7 mouse cellular contexts compared by ENCODE assay signal in genomic region chr6:34156057-34156456, GRCm38 (mm10). TPM values are rescaled to one million over a fixed set of nuclear protein-coding genes. Genes with fewer than 3 reads are reported as not detected.
DNase-seq lines count a peak whose midpoint lies in the region; ATAC-seq lines count a peak whose summit lies in the region.

No protein-coding gene starts in this region.

- no peak overlapping the region for H3K4me3 ChIP-seq in embryonic facial prominence, embryonic 14.5 days (ENCODE audit: low read depth, low read length)
- no peak overlapping the region for H3K4me3 ChIP-seq in liver, embryonic 15.5 days (replicated peaks)

- peaks cover 32% of the 10 kb centered on the region for H3K4me1 ChIP-seq in embryonic facial prominence, embryonic 14.5 days (ENCODE audit: control insufficient read depth, insufficient read depth, low read length)
- H3K4me1 ChIP-seq in liver, embryonic 15.5 days (replicated peaks): peaks cover 66% of the 10 kb centered on the region

- no peaks in the 10 kb centered on the region for H3K27me3 ChIP-seq in embryonic facial prominence, embryonic 14.5 days (replicated peaks; ENCODE audit: control insufficient read depth, insufficient read depth, low read length)
- H3K27me3 ChIP-seq in liver, embryonic 15.5 days: no peaks in the 10 kb centered on the region

- no peak overlapping the region for H3K9ac ChIP-seq in embryonic facial prominence, embryonic 14.5 days (ENCODE audit: low read depth, low read length)
- peak overlapping the region; percentile 22; the same call in 1 of the 2 replicates for H3K9ac ChIP-seq in liver, embryonic 15.5 days

- WGBS in embryonic facial prominence, embryonic 14.5 days: 51% methylated on average over 5 of the region's 5 CpGs
- 11% methylated on average over 5 of the region's 5 CpGs for WGBS in liver, embryonic 15.5 days (ENCODE audit: insufficient replicate concordance)

- H3K36me3 ChIP-seq in embryonic facial prominence, embryonic 14.5 days (ENCODE audit: control insufficient read depth, insufficient read depth, low read length): peaks cover 47% of the 10 kb centered on the region
- peaks cover 45% of the 10 kb centered on the region for H3K36me3 ChIP-seq in liver, embryonic 15.5 days (replicated peaks)

- H3K4me2 ChIP-seq in embryonic facial prominence, embryonic 14.5 days (ENCODE audit: low read depth, low read length): no peak overlapping the region
- H3K4me2 ChIP-seq in liver, embryonic 15.5 days: peak overlapping the region; percentile 61

- H3K27ac ChIP-seq in embryonic facial prominence, embryonic 14.5 days (replicated peaks; ENCODE audit: low read depth, low read length): peak overlapping the region; percentile 36
- peak overlapping the region; percentile 88 for H3K27ac ChIP-seq in liver, embryonic 15.5 days (replicated peaks)

- DNase-seq in testis, postnatal 14 days (ENCODE audit: low spot score): peak; percentile 53
- no peak for DNase-seq in testis, postnatal 10 days (ENCODE audit: low spot score)
- DNase-seq in embryonic facial prominence, embryonic 14.5 days (ENCODE audit: low spot score): peak; percentile 50
- peak; percentile 64 for DNase-seq in thymus, postnatal 4 days
- DNase-seq in gastrocnemius, adult 18-20 months (ENCODE audit: low spot score): no peak
- DNase-seq in gastrocnemius, postnatal 10 days: no peak

- no peak; the same call in 1 of the 2 replicates for ATAC-seq in embryonic facial prominence, embryonic 14.5 days (ENCODE audit: low read depth)
- ATAC-seq in liver, embryonic 15.5 days (ENCODE audit: insufficient read depth): no peak

- no peaks in the 10 kb centered on the region for H3K9me3 ChIP-seq in embryonic facial prominence, embryonic 14.5 days (ENCODE audit: control insufficient read depth, low read length)
- no peaks in the 10 kb centered on the region for H3K9me3 ChIP-seq in liver, embryonic 15.5 days (replicated peaks)

RNA-seq across cellular contexts. Expression of gene Slc35b4, which starts 20.9 kb away (rescaled TPM):
- polyA plus RNA-seq in embryonic facial prominence, embryonic 14.5 days (2014; fragmentation: Nextera tagmentation; extraction: Ambion mirVana): 54.1 and 56.6 TPM in 2 replicates
- polyA plus RNA-seq in liver, embryonic 15.5 days (2015; fragmentation: Nextera tagmentation; extraction: Ambion mirVana): 19.5 and 21.4 TPM in 2 replicates
- 1 to 10 TPM; 7.9 to 8.0 TPM for total RNA-seq in gastrocnemius, adult 18-20 months (2021)
- total RNA-seq in gastrocnemius, postnatal 10 days (2021): 10 to 100 TPM in 1 of 2 experiments, 1 to 10 TPM in 1; 9.7 to 12.0 TPM

Comparison
In these comparisons a context has a peak if more than half of its experiments do, and no peak if none do; other contexts are left out.
1. DNase-seq: peak in testis, postnatal 14 days (single experiment), embryonic facial prominence, embryonic 14.5 days (single experiment) and thymus, postnatal 4 days (single experiment); none in testis, postnatal 10 days (single experiment), gastrocnemius, adult 18-20 months (single experiment) and gastrocnemius, postnatal 10 days (single experiment).